Mouse (Mus musculus) limb, embryonic 12.5 days (tissue): ENCODE measurements around the gene Tmem132a. TPM values are rescaled to one million over a fixed set of nuclear protein-coding genes. Genes with fewer than 3 reads are reported as not detected.

Source experiments
- ATAC-seq: fragments of 200-750 bp; cut with Nextera tagmentation; 2 replicates; pipeline ENCODE4 v1.8.0; 2017; ENCODE audit warnings: low read depth, moderate TSS enrichment; ENCODE audit not compliant: insufficient number of reproducible peaks, insufficient read depth, low FRiP score, low TSS enrichment
- H3K27ac ChIP-seq: fragments of 300-500 bp; sonication (generic); 2 replicates; pipeline ENCODE4 v1.5.1; 2016; ENCODE audit warnings: mild to moderate bottlenecking, moderate library complexity
- H3K27me3 ChIP-seq: fragments of 300-500 bp; sonication (generic); 2 replicates; pipeline ENCODE4 v1.6.1; 2016; ENCODE audit warnings: mild to moderate bottlenecking, moderate library complexity
- H3K36me3 ChIP-seq: fragments of 300-500 bp; sonication (generic); 2 replicates; pipeline ENCODE4 v1.6.1; 2016; ENCODE audit warnings: mild to moderate bottlenecking, moderate library complexity
- H3K4me1 ChIP-seq: fragments of 300-500 bp; sonication (generic); replicated peaks from 2 replicates; pipeline ENCODE4 v1.6.1; 2016
- H3K4me2 ChIP-seq: fragments of 300-500 bp; sonication (generic); 2 replicates; pipeline ENCODE4 v1.6.1; 2016; ENCODE audit warnings: mild to moderate bottlenecking, moderate library complexity
- H3K4me3 ChIP-seq: fragments of 300-500 bp; sonication (generic); replicated peaks from 2 replicates; pipeline ENCODE4 v1.5.1; 2016; ENCODE audit warnings: mild to moderate bottlenecking
- H3K9ac ChIP-seq: fragments of 300-500 bp; sonication (generic); replicated peaks from 2 replicates; pipeline ENCODE4 v1.6.1; 2016; ENCODE audit warnings: mild to moderate bottlenecking, moderate library complexity
- H3K9me3 ChIP-seq: fragments of 300-500 bp; sonication (generic); 2 replicates; pipeline ENCODE4 v1.6.1; 2016; ENCODE audit warnings: mild to moderate bottlenecking, moderate library complexity
- WGBS: fragments of 180-500 bp; shearing (Covaris S2); methylation state at CpG from one replicate; pipeline ENCODE4 v1.1.7; 2016; 5-methylcytosine and 5-hydroxymethylcytosine counted together
- polyA plus RNA-seq: library from polyadenylated mRNA; unstranded; fragments of >200 nt; fragmentation: Nextera tagmentation; extraction: Ambion mirVana; gene quantifications from 2 replicates; pipeline ENCODE4 v1.2.1, GENCODE M21; 2016

Gene Tmem132a
- polyA plus RNA-seq, 1 experiment from 2014 or later = 142 TPM

GRCm38 (mm10) chr19:10809428-10810175, 60.1 kb downstream of the Tmem132a start:
- H3K9ac ChIP-seq = no peak overlapping the region
- WGBS = 78% methylated on average over 11 of the region's 11 CpGs

GRCm38 (mm10) chr19:10808524-10809233, 61.1 kb downstream of the Tmem132a start:
- ATAC-seq = no peak
- no peaks in the 10 kb centered on the region for H3K27me3 ChIP-seq
- no peak overlapping the region for H3K9ac ChIP-seq
- no peak overlapping the region for H3K27ac ChIP-seq
- no peaks in the 10 kb centered on the region for H3K36me3 ChIP-seq
- H3K4me1 ChIP-seq = no peaks in the 10 kb centered on the region
- no peaks in the 10 kb centered on the region for H3K9me3 ChIP-seq
- H3K4me2 ChIP-seq = no peak overlapping the region
- no peak overlapping the region for H3K4me3 ChIP-seq
- 86% methylated on average over 12 of the region's 12 CpGs for WGBS

More at GRCm38 (mm10) chr19:10809428-10810175, 60.1 kb downstream of the Tmem132a start:
- H3K27ac ChIP-seq = no peak overlapping the region
- H3K4me1 ChIP-seq = no peaks in the 10 kb centered on the region
- H3K4me3 ChIP-seq = no peak overlapping the region
- H3K4me2 ChIP-seq = no peak overlapping the region
- no peak for ATAC-seq
- no peaks in the 10 kb centered on the region for H3K36me3 ChIP-seq
- H3K9me3 ChIP-seq = no peaks in the 10 kb centered on the region
- no peaks in the 10 kb centered on the region for H3K27me3 ChIP-seq

Other genes starting within 250 kb of the Tmem132a start
- 2.9 and 3.5 TPM in 2 replicates for gene Vwce, start 235.7 kb downstream of the Tmem132a start, polyA plus RNA-seq
- gene Pga5, start 191.9 kb downstream of the Tmem132a start, polyA plus RNA-seq = not detected in 2 replicates
- gene Vps37c, start 181.2 kb downstream of the Tmem132a start, polyA plus RNA-seq = 27.6 and 33.4 TPM in 2 replicates
- gene Cd5, start 130.9 kb downstream of the Tmem132a start, polyA plus RNA-seq = 0.10 and 0.18 TPM in 2 replicates
- gene Cd6, start 39.9 kb downstream of the Tmem132a start, polyA plus RNA-seq = not detected in 2 replicates
- 0.23 and 0.44 TPM in 2 replicates for gene Slc15a3, start 30.2 kb downstream of the Tmem132a start, polyA plus RNA-seq
- 68.7 and 73.7 TPM in 2 replicates for gene Tmem109, start 12.1 kb upstream of the Tmem132a start, polyA plus RNA-seq
- 44.9 and 50.3 TPM in 2 replicates for gene Prpf19, start 25.3 kb upstream of the Tmem132a start, polyA plus RNA-seq
- not detected in 2 replicates for gene Zp1, start 50.7 kb upstream of the Tmem132a start, polyA plus RNA-seq
- gene Ptgdr2, start 67.2 kb upstream of the Tmem132a start, polyA plus RNA-seq = 0.10 TPM in 1 of 2 replicates, not detected in the other
- gene Ccdc86, start 79.3 kb upstream of the Tmem132a start, polyA plus RNA-seq = 33.2 and 33.9 TPM in 2 replicates
- not detected in 2 replicates for gene Ms4a10, start 104.7 kb upstream of the Tmem132a start, polyA plus RNA-seq
- not detected in 2 replicates for gene Ms4a15, start 123.3 kb upstream of the Tmem132a start, polyA plus RNA-seq
- gene Ms4a18, start 148.1 kb upstream of the Tmem132a start, polyA plus RNA-seq = not detected in 2 replicates
- not detected in 2 replicates for gene Ms4a8a, start 211.2 kb upstream of the Tmem132a start, polyA plus RNA-seq